Mouse (Mus musculus): ENCODE results near the gene Armc3. TPM values are rescaled to one million over a fixed set of nuclear protein-coding genes. Genes with fewer than 3 reads are reported as not detected.

Armc3 gene
- polyA plus RNA-seq, 1 experiment = not detected

- TF ChIP-seq GATA1 (IDR thresholded peaks at IDR 0.05; ENCODE audit: low read length) = no peak
Measured at GRCm38 (mm10) chr2:19257255-19257654, 58.2 kb downstream of the Armc3 start.

- no peak for TF ChIP-seq GATA1 (IDR thresholded peaks at IDR 0.05; ENCODE audit: low read length)
Measured at GRCm38 (mm10) chr2:19260399-19260798, 61.3 kb downstream of the Armc3 start.

- no peak for TF ChIP-seq GATA1 (IDR thresholded peaks at IDR 0.05; ENCODE audit: low read length)
Measured at GRCm38 (mm10) chr2:19263375-19263774, 64.3 kb downstream of the Armc3 start.

- no peak for TF ChIP-seq GATA1 (IDR thresholded peaks at IDR 0.05; ENCODE audit: low read length)
Measured at GRCm38 (mm10) chr2:19265834-19266233, 66.7 kb downstream of the Armc3 start.

- TF ChIP-seq GATA1 (IDR thresholded peaks at IDR 0.05; ENCODE audit: low read length) = no peak
Measured at GRCm38 (mm10) chr2:19267396-19267795, 68.3 kb downstream of the Armc3 start.

- no peak for TF ChIP-seq GATA1 (IDR thresholded peaks at IDR 0.05; ENCODE audit: low read length)
Measured at GRCm38 (mm10) chr2:19269955-19270354, 70.9 kb downstream of the Armc3 start.

GRCm38 (mm10) chr2:19270709-19271120 is 71.6 kb downstream of the Armc3 start:
- TF ChIP-seq GATA1 (IDR thresholded peaks at IDR 0.05; ENCODE audit: low read length) = no peak

GRCm38 (mm10) chr2:19274583-19274982 is 75.5 kb downstream of the Armc3 start:
- TF ChIP-seq GATA1 (IDR thresholded peaks at IDR 0.05; ENCODE audit: low read length) = no peak

- TF ChIP-seq GATA1 (IDR thresholded peaks at IDR 0.05; ENCODE audit: low read length) = no peak
Measured at GRCm38 (mm10) chr2:19275602-19276539, 76.8 kb downstream of the Armc3 start.

GRCm38 (mm10) chr2:19280331-19280730 is 81.2 kb downstream of the Armc3 start:
- no peak for TF ChIP-seq GATA1 (IDR thresholded peaks at IDR 0.05; ENCODE audit: low read length)

- no peak for TF ChIP-seq GATA1 (IDR thresholded peaks at IDR 0.05; ENCODE audit: low read length)
Measured at GRCm38 (mm10) chr2:19292366-19292765, 93.3 kb downstream of the Armc3 start.

- no peak for TF ChIP-seq GATA1 (IDR thresholded peaks at IDR 0.05; ENCODE audit: low read length)
Measured at GRCm38 (mm10) chr2:19300345-19301089, 101.4 kb downstream of the Armc3 start.

- no peak for TF ChIP-seq GATA1 (IDR thresholded peaks at IDR 0.05; ENCODE audit: low read length)
Measured at GRCm38 (mm10) chr2:19301251-19301650, 102.1 kb downstream of the Armc3 start.

GRCm38 (mm10) chr2:19310498-19310897 is 111.4 kb downstream of the Armc3 start:
- TF ChIP-seq GATA1 (IDR thresholded peaks at IDR 0.05; ENCODE audit: low read length) = no peak

- TF ChIP-seq GATA1 (IDR thresholded peaks at IDR 0.05; ENCODE audit: low read length) = no peak
Measured at GRCm38 (mm10) chr2:19316056-19316455, 117.0 kb downstream of the Armc3 start.

- no peak for TF ChIP-seq GATA1 (IDR thresholded peaks at IDR 0.05; ENCODE audit: low read length)
Measured at GRCm38 (mm10) chr2:19316691-19317090, 117.6 kb downstream of the Armc3 start.

Data from G1E-ER4 (cell line).